Mouse (Mus musculus) hindbrain, postnatal 0 days (tissue): ENCODE data around the gene Podnl1. TPM values are rescaled to one million over a fixed set of nuclear protein-coding genes. Genes with fewer than 3 reads are reported as not detected.

Experiments used
- ATAC-seq: fragments of 200-750 bp; cut with Nextera tagmentation; 2 replicates; pipeline ENCODE4 v1.8.0; 2017; ENCODE audit warnings: mild to moderate bottlenecking, moderate TSS enrichment, moderate library complexity
- DNase-seq: peaks from one replicate; pipeline ENCODE4 v3.0.0-alpha.2; 2015; ENCODE audit warnings: low spot score
- H3K27ac ChIP-seq: fragments of 300-500 bp; sonication (generic); 2 replicates; pipeline ENCODE4 v1.5.1; 2014; ENCODE audit warnings: mild to moderate bottlenecking
- H3K27me3 ChIP-seq: fragments of 300-500 bp; sonication (generic); 2 replicates; pipeline ENCODE4 v1.6.1; 2014; ENCODE audit warnings: low read length, mixed read lengths; ENCODE audit not compliant: insufficient read depth
- H3K36me3 ChIP-seq: fragments of 300-500 bp; sonication (generic); 2 replicates; pipeline ENCODE4 v1.6.1; 2014; ENCODE audit warnings: low read length, mixed read lengths; ENCODE audit not compliant: insufficient read depth
- H3K4me1 ChIP-seq: fragments of 300-500 bp; sonication (generic); 2 replicates; pipeline ENCODE4 v1.6.1; 2014; ENCODE audit warnings: antibody characterized with exemption, low read length, mixed read lengths; ENCODE audit not compliant: insufficient read depth
- H3K4me2 ChIP-seq: fragments of 300-500 bp; sonication (generic); 2 replicates; pipeline ENCODE4 v1.6.1; 2014; ENCODE audit warnings: low read depth, mild to moderate bottlenecking, low read length, moderate library complexity, mixed read lengths
- H3K4me3 ChIP-seq: fragments of 300-500 bp; sonication (generic); 2 replicates; pipeline ENCODE4 v1.5.1; 2014; ENCODE audit warnings: low read length
- H3K9ac ChIP-seq: fragments of 300-500 bp; sonication (generic); replicated peaks from 2 replicates; pipeline ENCODE4 v1.6.1; 2014; ENCODE audit warnings: mild to moderate bottlenecking, low read length, moderate library complexity, mixed read lengths
- H3K9me3 ChIP-seq: fragments of 300-500 bp; sonication (generic); 2 replicates; pipeline ENCODE4 v1.6.1; 2016; ENCODE audit warnings: low read length, mixed read lengths
- CTCF ChIP-seq: IDR thresholded peaks from 2 replicates; pipeline ENCODE4 v1.5.1; 2016; ENCODE audit warnings: antibody characterized with exemption, control low read depth, low read depth
- WGBS: fragments of 180-500 bp; shearing (Covaris S2); extraction: QIAGEN DNeasy Blood & Tissue Kit; methylation state at CpG from one replicate; pipeline ENCODE4 v1.1.7; 2014; 5-methylcytosine and 5-hydroxymethylcytosine counted together
- polyA plus RNA-seq: library from polyadenylated mRNA; unstranded; fragments of >200 nt; fragmentation: Nextera tagmentation; extraction: Ambion mirVana; gene quantifications from 2 replicates; pipeline ENCODE4 v1.2.1, GENCODE M21; 2015
- total RNA-seq: library from RNA; depleted of rRNA; stranded (reverse); fragments of >200 nt; gene quantifications from 2 replicates; pipeline ENCODE4 v1.2.3, GENCODE M21; 2014

The Podnl1 gene
- total and polyA plus RNA-seq, 2 experiments from 2014 or later = 0.41 TPM; not detected in 1

GRCm38 (mm10) chr8:84167696-84168095 lies 41.9 kb downstream of the Podnl1 start:
- ATAC-seq (no peak), DNase-seq (no peak)
- no peak overlapping the region for H3K27ac ChIP-seq
- H3K9ac ChIP-seq = no peak overlapping the region
- H3K9me3 ChIP-seq = no peaks in the 10 kb centered on the region
- H3K36me3 ChIP-seq = peaks cover 14% of the 10 kb centered on the region
- no peak for TF ChIP-seq CTCF
- no peaks in the 10 kb centered on the region for H3K4me1 ChIP-seq
- WGBS = 98% methylated on average over 2 of the region's 2 CpGs
- no peak overlapping the region for H3K4me3 ChIP-seq
- no peak overlapping the region for H3K4me2 ChIP-seq
- no peaks in the 10 kb centered on the region for H3K27me3 ChIP-seq

- TF ChIP-seq CTCF = no peak
- no peaks in the 10 kb centered on the region for H3K9me3 ChIP-seq
- no peak overlapping the region for H3K4me2 ChIP-seq
- WGBS = 83% methylated on average over 5 of the region's 5 CpGs
- no peaks in the 10 kb centered on the region for H3K4me1 ChIP-seq
- H3K36me3 ChIP-seq = peaks cover 19% of the 10 kb centered on the region
- H3K27me3 ChIP-seq = no peaks in the 10 kb centered on the region
- DNase-seq (no peak), ATAC-seq (no peak)
- H3K4me3 ChIP-seq = no peak overlapping the region
- no peak overlapping the region for H3K27ac ChIP-seq
- H3K9ac ChIP-seq = no peak overlapping the region
Measured at GRCm38 (mm10) chr8:84170096-84170495, 44.3 kb downstream of the Podnl1 start.

GRCm38 (mm10) chr8:84173861-84174260 lies 48.1 kb downstream of the Podnl1 start:
- no peak overlapping the region for H3K9ac ChIP-seq
- no peak overlapping the region for H3K4me2 ChIP-seq
- H3K4me1 ChIP-seq = no peaks in the 10 kb centered on the region
- H3K27me3 ChIP-seq = no peaks in the 10 kb centered on the region
- peak; percentile 28 for DNase-seq
- ATAC-seq = no peak
- H3K4me3 ChIP-seq = no peak overlapping the region
- peak; percentile 49 for TF ChIP-seq CTCF
- peaks cover 19% of the 10 kb centered on the region for H3K36me3 ChIP-seq
- WGBS = 86% methylated on average over 6 of the region's 6 CpGs
- H3K27ac ChIP-seq = no peak overlapping the region
- H3K9me3 ChIP-seq = no peaks in the 10 kb centered on the region

GRCm38 (mm10) chr8:84176560-84176959 lies 50.8 kb downstream of the Podnl1 start:
- no peaks in the 10 kb centered on the region for H3K27me3 ChIP-seq
- no peaks in the 10 kb centered on the region for H3K9me3 ChIP-seq
- ATAC-seq = no peak
- DNase-seq = no peak
- no peak overlapping the region for H3K27ac ChIP-seq
- TF ChIP-seq CTCF = no peak
- no peak overlapping the region for H3K4me3 ChIP-seq
- H3K9ac ChIP-seq = no peak overlapping the region
- WGBS = 48% methylated on average over 3 of the region's 3 CpGs
- no peak overlapping the region for H3K4me2 ChIP-seq
- peaks cover 17% of the 10 kb centered on the region for H3K36me3 ChIP-seq
- peaks cover 22% of the 10 kb centered on the region for H3K4me1 ChIP-seq

- Histone ChIP-seq H3K4me1 (peaks cover 23% of the 10 kb centered on the region), H3K27ac (no peak overlapping the region), H3K9ac (no peak overlapping the region), H3K4me2 (no peak overlapping the region), H3K36me3 (peaks cover 8% of the 10 kb centered on the region; the same call in 1 of the 2 replicates), H3K9me3 (no peaks in the 10 kb centered on the region), H3K27me3 (no peaks in the 10 kb centered on the region), H3K4me3 (no peak overlapping the region)
- WGBS = 89% methylated on average over 3 of the region's 3 CpGs
- DNase-seq (no peak), ATAC-seq (no peak)
- no peak for TF ChIP-seq CTCF
Measured at GRCm38 (mm10) chr8:84177405-84177804, 51.6 kb downstream of the Podnl1 start.

- H3K4me2 ChIP-seq = no peak overlapping the region
- H3K27ac ChIP-seq = no peak overlapping the region
- DNase-seq = no peak
- no peaks in the 10 kb centered on the region for H3K9me3 ChIP-seq
- H3K4me1 ChIP-seq = peaks cover 29% of the 10 kb centered on the region
- H3K9ac ChIP-seq = no peak overlapping the region
- no peak for TF ChIP-seq CTCF
- ATAC-seq = no peak
- 0 out of 2 replicates have a peak, but pooled peaks cover 4% of the 10 kb centered on the region for H3K36me3 ChIP-seq
- 69% methylated on average over 8 of the region's 8 CpGs for WGBS
- no peak overlapping the region for H3K4me3 ChIP-seq
- H3K27me3 ChIP-seq = no peaks in the 10 kb centered on the region
Measured at GRCm38 (mm10) chr8:84178592-84178991, 52.8 kb downstream of the Podnl1 start.

- no peak overlapping the region; the same call in 1 of the 2 replicates for H3K9ac ChIP-seq
- DNase-seq = no peak
- no peak for TF ChIP-seq CTCF
- H3K27ac ChIP-seq = 0 out of 2 replicates have a peak overlapping the region, but pooled peaks have one; percentile 4
- 12% methylated on average over 4 of the region's 4 CpGs for WGBS
- peaks cover 29% of the 10 kb centered on the region for H3K4me1 ChIP-seq
- ATAC-seq = no peak
- peak overlapping the region; percentile 50 for H3K4me2 ChIP-seq
- no peaks in the 10 kb centered on the region for H3K36me3 ChIP-seq
- H3K9me3 ChIP-seq = no peaks in the 10 kb centered on the region
- no peaks in the 10 kb centered on the region for H3K27me3 ChIP-seq
- H3K4me3 ChIP-seq = peak overlapping the region; percentile 0; the same call in 1 of the 2 replicates
Measured at GRCm38 (mm10) chr8:84179946-84180345, 54.2 kb downstream of the Podnl1 start.
